Mouse (Mus musculus) thymus, postnatal 4 days (tissue): ENCODE data around the gene Retreg2.
A peak's percentile ranks its signal among the peaks of the same experiment; 100 is the strongest.

Experiments used
- DNase-seq: peaks from one replicate; pipeline ENCODE4 v3.0.0; 2021

The Retreg2 gene

DNA sequence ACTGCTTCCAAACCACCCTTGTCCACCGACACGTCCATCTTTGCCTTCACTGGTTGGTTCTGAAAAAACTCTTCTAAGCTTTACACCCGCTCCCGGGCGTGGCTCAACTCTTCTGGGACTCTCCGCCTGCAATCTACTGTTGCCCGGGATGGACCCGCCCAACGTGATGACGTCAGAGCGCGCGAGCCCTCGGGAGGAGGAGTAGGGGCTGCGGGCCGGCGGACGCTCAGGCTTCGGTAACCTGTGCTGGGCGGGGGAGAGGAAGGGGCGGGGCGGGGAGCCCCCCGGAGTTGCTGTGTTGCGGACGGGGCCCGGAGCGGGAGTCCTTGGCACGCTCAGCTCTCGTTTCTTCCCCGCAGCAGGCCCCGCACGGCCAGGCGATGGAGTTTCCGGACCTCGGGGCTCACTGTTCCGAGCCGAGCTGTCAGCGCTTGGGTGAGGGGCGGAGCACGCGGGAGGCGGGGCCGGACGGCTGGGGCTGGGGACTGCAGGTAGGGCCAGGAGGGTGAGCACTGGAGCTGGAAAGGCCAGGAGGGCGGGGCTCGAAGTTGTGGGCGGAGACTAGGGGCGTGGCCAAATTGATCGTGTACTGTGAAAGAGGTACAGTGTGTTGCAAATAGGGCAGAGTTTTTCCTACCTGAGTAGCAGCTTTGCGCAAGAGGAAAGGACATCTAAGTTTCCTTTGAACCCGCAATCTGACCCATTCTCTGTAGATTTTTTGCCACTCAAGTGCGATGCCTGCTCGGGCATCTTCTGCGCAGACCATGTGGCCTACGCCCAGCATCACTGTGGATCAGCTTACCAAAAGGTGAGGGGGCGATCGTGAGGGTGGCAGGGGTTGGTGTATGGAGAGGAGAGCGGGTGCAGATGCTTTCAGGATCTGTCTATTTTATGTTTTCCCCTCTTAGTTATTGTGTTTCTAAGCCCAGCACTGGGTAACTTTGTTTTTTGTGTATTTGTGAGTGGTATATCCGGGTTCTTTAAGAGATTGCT lies 26.2 kb downstream of the Retreg2 start, which contains the start of gene Zfand2b:
Zfand2b (plus strand) TSS at position 175 of the 993 bp plus-strand sequence.
- DNase-seq: peak; percentile 99

DNA sequence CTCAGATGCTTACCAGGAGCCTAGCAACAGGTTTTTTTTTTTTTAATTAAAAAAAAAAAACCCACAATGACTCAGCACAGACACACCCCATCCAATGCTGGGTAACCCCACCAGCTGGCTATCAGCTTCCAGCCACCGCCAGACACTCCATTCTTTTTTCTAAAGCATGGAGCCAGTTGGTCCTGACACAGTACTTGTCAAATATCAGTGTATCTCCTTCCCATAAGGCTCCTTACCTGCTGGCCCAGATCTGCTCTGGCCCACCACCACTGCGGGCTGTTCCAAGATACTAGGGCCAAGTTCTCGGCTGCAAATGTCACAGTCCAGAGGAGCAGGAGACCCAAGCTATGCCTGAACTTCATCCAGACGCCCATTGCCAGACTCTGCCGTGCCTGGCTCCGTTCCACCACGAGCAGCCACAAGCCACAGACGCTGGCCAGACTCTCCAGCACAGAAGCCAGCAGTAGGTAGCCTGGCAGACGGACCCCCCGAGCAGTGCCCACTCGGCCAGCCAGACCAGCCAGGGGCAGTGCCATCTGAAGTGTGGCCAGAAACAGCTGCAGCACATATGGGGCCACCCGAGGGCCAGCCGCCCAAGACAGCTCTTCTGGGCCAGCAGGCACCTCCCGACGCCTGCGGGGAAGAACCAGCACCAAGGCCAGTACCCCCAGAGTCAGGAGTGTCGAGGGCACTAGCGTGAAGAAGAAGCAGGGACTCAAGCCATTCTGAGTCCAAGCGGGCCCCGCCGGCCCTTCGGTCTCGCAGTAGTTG lies 36.9 kb downstream of the Retreg2 start:
- no peak for DNase-seq

DNA sequence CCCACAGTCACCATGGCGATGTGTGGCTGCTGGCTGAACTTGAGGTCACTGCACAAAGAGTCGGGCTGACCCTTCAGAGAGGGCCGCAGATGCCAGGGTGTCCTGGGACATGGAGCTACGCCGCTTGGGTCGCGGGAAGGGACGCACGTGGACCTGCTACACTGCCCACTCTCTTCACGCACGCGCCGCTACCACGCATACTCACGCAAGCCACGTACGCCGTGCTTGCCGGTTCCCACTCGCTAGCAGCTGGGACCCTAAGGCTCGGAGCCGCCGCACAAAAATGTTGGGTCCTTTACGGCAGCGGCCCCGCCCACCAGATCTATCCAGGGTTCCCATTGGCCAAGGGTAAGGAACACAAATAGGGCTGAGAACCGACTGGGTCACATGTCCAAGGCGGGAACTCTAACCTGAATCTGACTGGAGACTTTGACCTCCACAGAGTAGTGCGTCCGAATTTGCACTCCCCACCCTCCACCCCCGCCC lies 37.6 kb downstream of the Retreg2 start, which contains the start of gene Abcb6:
Abcb6 (minus strand) TSS at position 288 of the 486 bp plus-strand sequence.
- peak; percentile 90 for DNase-seq

DNA sequence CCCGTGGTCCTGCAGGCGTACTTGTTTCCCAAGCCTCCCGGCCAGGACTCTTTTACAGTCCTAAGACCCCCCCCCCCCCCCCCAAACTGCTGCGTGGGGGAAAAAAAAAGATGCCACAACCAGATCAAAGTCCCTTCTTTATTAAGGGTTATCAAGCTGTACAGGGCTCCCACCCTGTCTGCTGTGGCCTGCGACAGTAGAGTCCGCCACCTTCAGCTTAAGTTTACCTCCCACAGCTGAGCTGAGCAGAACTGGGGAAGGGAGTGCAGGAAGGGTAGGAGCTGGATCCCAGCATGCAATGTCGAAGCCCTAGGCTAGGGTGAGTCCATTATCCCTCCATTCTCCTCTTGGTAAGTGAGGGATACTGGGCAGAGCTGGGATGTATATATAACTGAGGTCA lies 38.2 kb downstream of the Retreg2 start:
- no peak for DNase-seq

DNA sequence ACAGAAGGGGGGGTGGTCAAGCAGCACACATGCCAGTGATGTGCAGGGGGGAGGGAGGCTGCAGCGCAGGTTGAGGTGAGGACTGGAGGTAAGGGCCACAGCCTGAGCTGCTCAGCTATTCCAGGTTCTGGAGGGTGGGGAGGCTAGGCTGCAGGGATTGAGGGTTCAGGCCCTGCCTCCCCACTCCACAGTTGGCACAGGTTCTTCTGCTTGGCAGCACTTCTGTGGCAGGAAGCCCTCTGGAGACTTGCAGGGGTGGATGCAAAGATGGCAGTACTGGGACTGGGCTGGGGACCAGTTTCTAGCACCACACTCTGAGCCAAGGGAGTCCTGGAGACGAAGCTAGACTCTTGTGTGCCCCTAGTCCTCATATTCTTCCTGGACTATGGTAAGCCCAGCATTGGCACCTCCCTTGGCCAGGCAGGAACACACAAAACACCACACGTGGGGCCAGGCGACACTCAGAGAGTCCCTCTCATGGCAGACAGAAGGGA lies 38.8 kb downstream of the Retreg2 start:
- no peak for DNase-seq

DNA sequence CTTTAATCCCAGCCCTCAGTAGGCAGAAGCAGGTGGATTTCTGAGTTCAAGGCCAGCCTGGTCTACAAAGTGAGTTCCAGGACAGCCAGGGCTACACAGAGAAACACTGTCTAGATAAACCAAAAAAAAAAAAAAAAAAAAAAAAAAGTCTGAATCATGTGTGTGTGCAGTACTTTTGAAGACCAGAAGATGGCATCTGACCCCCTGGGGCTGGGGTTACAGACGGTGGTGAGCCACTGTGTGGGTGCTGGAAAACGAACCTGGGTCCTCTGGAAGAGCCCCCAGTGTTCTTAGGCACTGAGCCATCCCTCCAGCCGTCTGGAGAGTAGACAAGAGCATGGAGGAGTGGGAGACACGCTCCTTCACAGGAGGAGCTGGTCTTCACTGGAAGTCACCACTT lies 39.6 kb downstream of the Retreg2 start:
- no peak for DNase-seq

DNA sequence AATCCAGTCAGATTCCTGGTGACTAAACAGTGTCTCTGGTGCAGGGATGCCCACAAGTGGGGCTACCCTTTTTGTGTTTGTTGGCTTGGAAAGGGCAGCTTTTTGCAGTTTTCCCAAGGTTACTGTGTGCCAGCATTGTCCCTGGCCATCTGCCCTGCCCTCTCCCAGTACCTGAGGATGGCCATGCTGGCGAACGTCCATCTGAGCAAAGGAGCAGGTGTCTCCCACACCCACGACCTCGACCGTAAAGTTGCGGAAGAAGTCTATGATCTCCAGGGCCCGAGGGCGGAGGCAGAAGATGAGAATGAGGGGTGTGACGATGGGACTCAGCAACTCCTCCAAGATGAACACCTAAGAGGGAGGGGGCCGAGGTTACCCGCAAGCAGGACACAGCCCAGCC lies 42.9 kb downstream of the Retreg2 start:
- DNase-seq: no peak

DNA sequence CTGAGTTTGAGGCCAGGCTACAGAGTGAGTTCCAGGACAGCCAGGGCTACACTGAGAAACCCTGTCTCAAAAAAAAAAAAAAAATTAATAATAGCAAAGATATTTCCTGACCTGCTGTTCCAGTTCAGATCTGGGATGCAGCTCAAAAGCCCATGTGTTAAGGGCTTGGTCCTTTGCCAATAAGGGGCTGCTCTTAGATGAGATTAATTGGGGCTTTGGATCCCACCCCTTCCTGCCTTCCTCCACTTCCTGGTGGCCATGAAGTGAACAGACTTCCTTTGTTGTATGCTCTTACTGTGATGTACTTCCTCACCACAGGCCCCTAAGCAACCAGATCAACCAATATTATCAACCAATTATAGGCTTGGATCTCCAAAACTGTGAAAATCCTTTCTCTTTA lies 44.5 kb downstream of the Retreg2 start:
- no peak for DNase-seq

DNA sequence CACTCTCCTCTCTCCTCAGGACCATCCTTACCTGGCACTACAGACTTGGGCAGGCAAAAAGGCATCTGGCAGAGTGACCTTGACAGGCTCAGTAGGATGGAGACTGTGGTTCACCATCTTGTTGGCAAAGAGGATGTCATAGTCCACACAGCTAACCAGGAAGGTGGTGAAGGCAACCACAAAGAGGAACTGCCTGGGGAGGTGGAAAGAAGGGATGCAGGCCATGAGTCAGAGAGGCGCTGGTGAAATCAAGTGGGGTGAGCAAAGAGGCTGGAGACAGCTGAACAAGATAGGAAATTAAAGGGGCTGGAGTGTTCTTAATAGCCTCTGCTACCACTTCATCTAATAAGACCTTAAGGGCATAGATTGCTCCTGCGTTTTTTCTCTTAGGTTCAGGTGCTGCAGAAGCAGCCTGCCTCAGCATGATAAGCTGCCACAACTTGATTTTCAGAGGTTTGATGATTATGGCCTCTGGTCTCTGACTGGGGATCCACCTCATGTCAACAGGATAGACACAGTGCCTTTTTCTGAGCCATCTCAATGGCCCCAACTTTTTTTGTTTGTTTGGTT lies 45.4 kb downstream of the Retreg2 start:
- DNase-seq: no peak

DNA sequence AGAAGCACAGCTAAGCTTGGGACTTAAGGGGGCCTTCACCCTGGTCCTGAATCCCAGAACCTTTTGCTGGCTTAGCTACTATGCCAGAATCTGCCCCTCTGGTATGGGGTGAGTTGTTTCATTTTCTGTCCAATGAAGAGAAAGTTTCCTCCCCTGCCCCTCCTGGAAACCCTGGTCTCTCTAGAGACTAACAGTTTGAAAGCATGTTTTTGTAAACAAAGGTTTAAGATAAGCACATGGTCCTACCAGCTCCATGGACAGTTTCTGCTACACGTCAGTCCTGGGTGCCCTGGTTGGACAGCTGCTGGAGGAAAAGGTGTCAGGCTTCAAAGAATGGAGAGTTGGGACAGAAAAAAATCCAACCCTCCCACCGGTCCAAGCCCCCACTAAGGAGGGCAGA lies 48.0 kb downstream of the Retreg2 start:
- no peak for DNase-seq

DNA sequence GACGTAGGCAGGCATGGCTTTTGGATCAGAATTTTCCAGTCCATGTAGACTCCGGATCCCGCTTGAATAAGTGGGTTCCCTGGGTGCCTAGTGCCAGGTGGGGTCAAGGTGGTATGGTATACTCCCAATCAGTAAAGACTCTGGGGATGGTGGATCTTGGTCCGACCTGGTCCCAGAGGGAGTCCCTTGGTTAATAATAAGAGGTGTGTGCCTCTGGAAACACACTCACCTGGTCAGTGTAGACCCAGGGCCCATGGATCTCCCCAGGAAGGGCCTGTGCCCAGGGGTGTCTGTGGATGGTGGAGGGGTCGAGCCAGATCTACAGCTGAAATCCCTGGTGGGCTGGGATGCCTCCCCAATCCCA lies 48.7 kb downstream of the Retreg2 start:
- no peak for DNase-seq

DNA sequence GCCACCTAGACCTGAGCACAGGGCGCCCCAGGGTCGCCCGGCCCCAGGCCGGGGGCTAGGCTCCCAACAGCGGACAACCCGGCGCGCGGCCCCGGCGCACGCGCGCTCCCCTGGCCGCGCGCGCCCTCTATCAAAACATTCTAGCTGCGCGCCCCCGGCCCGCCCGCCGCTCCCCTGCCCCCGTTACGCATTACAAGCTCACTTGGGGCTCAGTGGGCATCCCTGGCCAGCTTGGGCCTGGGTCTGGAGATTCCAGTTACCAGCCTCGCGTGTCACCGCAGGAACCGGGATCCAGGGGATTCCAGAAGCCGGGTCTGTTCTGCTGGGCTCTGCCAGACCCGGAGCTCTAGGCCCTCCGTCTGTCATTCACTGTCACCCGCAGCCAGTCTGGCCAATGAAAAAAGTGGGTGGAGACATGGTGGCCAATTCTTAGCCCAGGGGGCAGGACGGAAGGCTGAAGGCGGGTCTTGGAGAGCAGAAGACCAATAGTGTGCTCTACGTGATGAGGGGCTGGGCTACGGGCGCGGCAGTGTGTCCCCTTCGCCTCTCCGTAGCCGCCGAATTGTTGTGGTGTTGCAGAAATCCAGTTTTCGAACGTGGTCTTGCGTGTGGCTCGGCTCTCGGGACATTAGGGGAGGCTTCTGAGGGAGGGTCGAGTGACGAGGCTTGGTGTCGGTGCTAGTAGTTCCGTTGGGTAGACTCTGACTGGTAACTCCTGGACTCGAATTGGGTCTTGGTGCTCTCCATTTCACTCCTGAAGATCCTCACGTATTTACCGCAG lies 49.2 kb downstream of the Retreg2 start, which contains the start of the genes Ankzf1 and Atg9a:
Ankzf1 (plus strand) TSS at position 530 of the 781 bp plus-strand sequence.
Atg9a (minus strand) TSS at position 575 of the 781 bp plus-strand sequence.
- DNase-seq: peak; percentile 89

DNA sequence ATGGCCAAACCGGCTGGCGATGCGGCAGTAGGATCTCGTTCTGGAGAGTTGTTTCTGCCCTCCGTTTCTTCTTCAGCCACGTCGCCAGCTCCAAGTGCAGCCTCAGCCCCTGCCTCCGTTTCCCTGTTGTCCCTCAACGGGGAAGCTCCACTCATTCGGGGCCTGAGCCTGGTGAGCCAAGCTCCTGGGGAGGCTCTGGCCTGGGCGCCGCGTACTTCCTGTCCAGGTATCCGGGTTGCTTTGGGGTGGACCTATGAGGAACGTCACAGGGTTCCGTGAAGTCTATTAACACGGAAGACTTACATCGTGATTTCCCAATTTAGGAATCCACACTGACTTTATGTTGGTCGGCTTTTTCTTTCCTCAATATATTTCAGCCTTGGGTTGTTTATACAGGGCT lies 49.9 kb downstream of the Retreg2 start:
- DNase-seq: peak; percentile 44
